ENCODE assay signal across 22 mouse cellular contexts in the genomic region with DNA sequence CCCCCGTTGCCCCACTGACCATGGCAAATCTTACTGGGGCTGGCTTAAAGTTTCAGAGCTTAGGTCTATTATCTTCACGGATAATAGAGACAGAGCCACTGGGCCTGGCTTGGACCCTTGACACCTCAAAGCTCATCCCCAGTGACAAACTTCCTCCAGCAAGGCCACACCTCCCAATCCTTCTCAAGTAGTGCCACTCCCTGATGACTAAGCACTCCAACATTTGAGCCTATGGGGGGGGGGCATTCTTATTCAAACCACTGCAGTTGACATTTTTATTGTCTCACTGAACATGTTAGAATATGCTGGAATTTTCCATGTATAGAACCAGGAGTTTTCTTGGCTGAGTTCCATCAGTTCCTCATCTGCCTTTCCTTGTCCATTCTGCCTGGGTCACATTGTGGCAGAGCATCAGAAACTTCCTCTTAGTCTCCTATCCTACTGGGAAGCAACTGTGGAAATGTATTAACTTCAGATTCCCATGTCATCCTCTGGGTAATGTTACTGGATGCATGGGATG.
"Had no signal": no experiment of that assay in that cellular context is flagged by ENCODE, and none has a peak within 500 bp of the region (broad histone marks: within the 10 kb centered on the region; RNA-seq: fewer than 3 reads in every experiment).

No protein-coding gene starts in this region.

- H3K4me2 ChIP-seq: lung, embryonic 15.5 days; midbrain, embryonic 11.5 days; midbrain, embryonic 13.5 days; midbrain, embryonic 15.5 days; neural tube, embryonic 13.5 days; neural tube, embryonic 15.5 days; stomach, embryonic 15.5 days had no signal

- H3K4me3 ChIP-seq: lung, embryonic 15.5 days; megakaryocyte, embryonic 14.5 days; midbrain, embryonic 13.5 days; midbrain, embryonic 15.5 days; myocyte; neural tube, embryonic 13.5 days; neural tube, embryonic 15.5 days; stomach, embryonic 15.5 days had no signal

- H3K9me3 ChIP-seq: lung, embryonic 15.5 days; midbrain, embryonic 13.5 days; midbrain, embryonic 15.5 days; neural tube, embryonic 13.5 days; neural tube, embryonic 15.5 days; stomach, embryonic 15.5 days had no signal

- H3K27me3 ChIP-seq: lung, embryonic 15.5 days; midbrain, embryonic 13.5 days; midbrain, embryonic 15.5 days; neural tube, embryonic 13.5 days; neural tube, embryonic 15.5 days; stomach, embryonic 15.5 days had no signal

- H3K27ac ChIP-seq: lung, embryonic 15.5 days; macrophage; midbrain, embryonic 13.5 days; midbrain, embryonic 15.5 days; neural tube, embryonic 13.5 days; neural tube, embryonic 15.5 days; stomach, embryonic 15.5 days; stomach, postnatal 0 days had no signal

- H3K9ac ChIP-seq: lung, embryonic 15.5 days; midbrain, embryonic 13.5 days; midbrain, embryonic 15.5 days; neural tube, embryonic 13.5 days; neural tube, embryonic 15.5 days; stomach, embryonic 15.5 days had no signal

- DNase-seq: lung, adult 2 months; lung, postnatal 14 days; lung, postnatal 36 days; retina, postnatal 1 day; right cerebral cortex, adult 18-20 months; right cerebral cortex, postnatal 25 days; right cerebral cortex, postnatal 4 days; thymus, adult 2 months; thymus, postnatal 25 days; thymus, postnatal 4 days had no signal

- H3K36me3 ChIP-seq: lung, embryonic 15.5 days; midbrain, embryonic 13.5 days; midbrain, embryonic 15.5 days; neural tube, embryonic 13.5 days; neural tube, embryonic 15.5 days; stomach, embryonic 15.5 days had no signal

- ATAC-seq: lung, postnatal 0 days; midbrain, embryonic 13.5 days; midbrain, embryonic 15.5 days had no signal

- H3K4me1 ChIP-seq: lung, embryonic 15.5 days; megakaryocyte, embryonic 14.5 days; midbrain, embryonic 13.5 days; midbrain, embryonic 15.5 days; neural tube, embryonic 13.5 days; neural tube, embryonic 15.5 days; stomach, embryonic 15.5 days had no signal
